Mouse (Mus musculus): ENCODE data around the gene Hps1. TPM values are rescaled to one million over a fixed set of nuclear protein-coding genes. Genes with fewer than 3 reads are reported as not detected.

Gene Hps1
- polyA plus RNA-seq, 1 experiment from 2014 or later, result 12.1 TPM

GRCm38 (mm10) chr19:42750196-42750595, 29.6 kb downstream of the Hps1 start:
- no peak overlapping the region for H3K4me2 ChIP-seq (replicated peaks; ENCODE audit: low read depth, low read length)
- no peak for ATAC-seq (ENCODE audit: low FRiP score, low TSS enrichment)
- H3K27ac ChIP-seq (ENCODE audit: low read depth, low read length), result no peak overlapping the region
- no peak overlapping the region for H3K9ac ChIP-seq (ENCODE audit: low read depth, low read length)
- no peaks in the 10 kb centered on the region for H3K9me3 ChIP-seq (ENCODE audit: control insufficient read depth, low read length)
- 57% methylated on average over 11 of the region's 11 CpGs for WGBS
- H3K36me3 ChIP-seq (ENCODE audit: control insufficient read depth, insufficient read depth, low read length), result no peaks in the 10 kb centered on the region
- peaks cover 36% of the 10 kb centered on the region for H3K4me1 ChIP-seq (ENCODE audit: control insufficient read depth, insufficient read depth, low read length)
- H3K27me3 ChIP-seq (ENCODE audit: control insufficient read depth, insufficient read depth, low read length), result no peaks in the 10 kb centered on the region
- no peak overlapping the region for H3K4me3 ChIP-seq (ENCODE audit: low read length)

GRCm38 (mm10) chr19:42746702-42747101, 33.1 kb downstream of the Hps1 start:
- Histone ChIP-seq H3K4me2 (replicated peaks; ENCODE audit: low read depth, low read length) (no peak overlapping the region), H3K9me3 (ENCODE audit: control insufficient read depth, low read length) (no peaks in the 10 kb centered on the region), H3K27me3 (ENCODE audit: control insufficient read depth, insufficient read depth, low read length) (no peaks in the 10 kb centered on the region), H3K9ac (ENCODE audit: low read depth, low read length) (no peak overlapping the region), H3K4me3 (ENCODE audit: low read length) (no peak overlapping the region), H3K4me1 (ENCODE audit: control insufficient read depth, insufficient read depth, low read length) (peaks cover 20% of the 10 kb centered on the region; the same call in 1 of the 2 replicates), H3K27ac (ENCODE audit: low read depth, low read length) (no peak overlapping the region), H3K36me3 (ENCODE audit: control insufficient read depth, insufficient read depth, low read length) (no peaks in the 10 kb centered on the region)
- WGBS, result 91% methylated on average over 8 of the region's 8 CpGs
- ATAC-seq (ENCODE audit: low FRiP score, low TSS enrichment), result no peak

GRCm38 (mm10) chr19:42745869-42746224, 33.9 kb downstream of the Hps1 start:
- 68% methylated on average over 4 of the region's 4 CpGs for WGBS
- Histone ChIP-seq H3K4me3 (ENCODE audit: low read length) (no peak overlapping the region), H3K4me1 (ENCODE audit: control insufficient read depth, insufficient read depth, low read length) (peaks cover 17% of the 10 kb centered on the region; the same call in 1 of the 2 replicates)

GRCm38 (mm10) chr19:42745084-42745868, 34.5 kb downstream of the Hps1 start:
- Histone ChIP-seq H3K9me3 (ENCODE audit: control insufficient read depth, low read length) (no peaks in the 10 kb centered on the region), H3K27me3 (ENCODE audit: control insufficient read depth, insufficient read depth, low read length) (no peaks in the 10 kb centered on the region), H3K4me1 (ENCODE audit: control insufficient read depth, insufficient read depth, low read length) (peaks cover 12% of the 10 kb centered on the region; the same call in 1 of the 2 replicates), H3K36me3 (ENCODE audit: control insufficient read depth, insufficient read depth, low read length) (no peaks in the 10 kb centered on the region), H3K4me2 (replicated peaks; ENCODE audit: low read depth, low read length) (no peak overlapping the region), H3K27ac (ENCODE audit: low read depth, low read length) (no peak overlapping the region), H3K9ac (ENCODE audit: low read depth, low read length) (no peak overlapping the region), H3K4me3 (ENCODE audit: low read length) (no peak overlapping the region)
- WGBS, result 56% methylated on average over 9 of the region's 9 CpGs
- no peak for ATAC-seq (ENCODE audit: low FRiP score, low TSS enrichment)

More at GRCm38 (mm10) chr19:42745869-42746224, 33.9 kb downstream of the Hps1 start:
- Histone ChIP-seq H3K27ac (ENCODE audit: low read depth, low read length) (no peak overlapping the region), H3K9me3 (ENCODE audit: control insufficient read depth, low read length) (no peaks in the 10 kb centered on the region), H3K27me3 (ENCODE audit: control insufficient read depth, insufficient read depth, low read length) (no peaks in the 10 kb centered on the region), H3K36me3 (ENCODE audit: control insufficient read depth, insufficient read depth, low read length) (no peaks in the 10 kb centered on the region), H3K9ac (ENCODE audit: low read depth, low read length) (no peak overlapping the region), H3K4me2 (replicated peaks; ENCODE audit: low read depth, low read length) (no peak overlapping the region)
- no peak for ATAC-seq (ENCODE audit: low FRiP score, low TSS enrichment)

GRCm38 (mm10) chr19:42744162-42744586, 35.6 kb downstream of the Hps1 start:
- Histone ChIP-seq H3K4me2 (replicated peaks; ENCODE audit: low read depth, low read length) (no peak overlapping the region), H3K9me3 (ENCODE audit: control insufficient read depth, low read length) (no peaks in the 10 kb centered on the region), H3K27me3 (ENCODE audit: control insufficient read depth, insufficient read depth, low read length) (no peaks in the 10 kb centered on the region), H3K27ac (ENCODE audit: low read depth, low read length) (no peak overlapping the region), H3K4me1 (ENCODE audit: control insufficient read depth, insufficient read depth, low read length) (peaks cover 7% of the 10 kb centered on the region; the same call in 1 of the 2 replicates), H3K36me3 (ENCODE audit: control insufficient read depth, insufficient read depth, low read length) (no peaks in the 10 kb centered on the region), H3K9ac (ENCODE audit: low read depth, low read length) (no peak overlapping the region; the same call in 1 of the 2 replicates), H3K4me3 (ENCODE audit: low read length) (no peak overlapping the region)
- peak; percentile 83 for ATAC-seq (ENCODE audit: low FRiP score, low TSS enrichment)
- 24% methylated on average over 4 of the region's 4 CpGs for WGBS

GRCm38 (mm10) chr19:42743261-42743660, 36.5 kb downstream of the Hps1 start:
- WGBS, result 74% methylated on average over 16 of the region's 16 CpGs
- no peak for ATAC-seq (ENCODE audit: low FRiP score, low TSS enrichment)

GRCm38 (mm10) chr19:42741884-42742283, 37.9 kb downstream of the Hps1 start:
- H3K27me3 ChIP-seq (ENCODE audit: control insufficient read depth, insufficient read depth, low read length), result no peaks in the 10 kb centered on the region
- peaks cover 7% of the 10 kb centered on the region; the same call in 1 of the 2 replicates for H3K4me1 ChIP-seq (ENCODE audit: control insufficient read depth, insufficient read depth, low read length)
- 68% methylated on average over 14 of the region's 14 CpGs for WGBS
- no peaks in the 10 kb centered on the region for H3K36me3 ChIP-seq (ENCODE audit: control insufficient read depth, insufficient read depth, low read length)
- no peak overlapping the region for H3K4me3 ChIP-seq (ENCODE audit: low read length)
- H3K9me3 ChIP-seq (ENCODE audit: control insufficient read depth, low read length), result no peaks in the 10 kb centered on the region
- no peak overlapping the region for H3K27ac ChIP-seq (ENCODE audit: low read depth, low read length)
- H3K9ac ChIP-seq (ENCODE audit: low read depth, low read length), result no peak overlapping the region
- ATAC-seq (ENCODE audit: low FRiP score, low TSS enrichment), result no peak
- no peak overlapping the region for H3K4me2 ChIP-seq (replicated peaks; ENCODE audit: low read depth, low read length)

More at GRCm38 (mm10) chr19:42743261-42743660, 36.5 kb downstream of the Hps1 start:
- Histone ChIP-seq H3K36me3 (ENCODE audit: control insufficient read depth, insufficient read depth, low read length) (no peaks in the 10 kb centered on the region), H3K9me3 (ENCODE audit: control insufficient read depth, low read length) (no peaks in the 10 kb centered on the region), H3K4me2 (replicated peaks; ENCODE audit: low read depth, low read length) (no peak overlapping the region), H3K27me3 (ENCODE audit: control insufficient read depth, insufficient read depth, low read length) (no peaks in the 10 kb centered on the region), H3K4me3 (ENCODE audit: low read length) (no peak overlapping the region), H3K9ac (ENCODE audit: low read depth, low read length) (no peak overlapping the region), H3K4me1 (ENCODE audit: control insufficient read depth, insufficient read depth, low read length) (peaks cover 7% of the 10 kb centered on the region; the same call in 1 of the 2 replicates), H3K27ac (ENCODE audit: low read depth, low read length) (no peak overlapping the region)

- Histone ChIP-seq H3K9me3 (ENCODE audit: control insufficient read depth, low read length) (no peaks in the 10 kb centered on the region), H3K4me3 (ENCODE audit: low read length) (no peak overlapping the region), H3K4me1 (ENCODE audit: control insufficient read depth, insufficient read depth, low read length) (peaks cover 7% of the 10 kb centered on the region; the same call in 1 of the 2 replicates), H3K36me3 (ENCODE audit: control insufficient read depth, insufficient read depth, low read length) (no peaks in the 10 kb centered on the region), H3K27me3 (ENCODE audit: control insufficient read depth, insufficient read depth, low read length) (no peaks in the 10 kb centered on the region), H3K27ac (ENCODE audit: low read depth, low read length) (no peak overlapping the region), H3K9ac (ENCODE audit: low read depth, low read length) (no peak overlapping the region), H3K4me2 (replicated peaks; ENCODE audit: low read depth, low read length) (no peak overlapping the region)
- no peak for ATAC-seq (ENCODE audit: low FRiP score, low TSS enrichment)
- 78% methylated on average over 8 of the region's 8 CpGs for WGBS
Observed at GRCm38 (mm10) chr19:42740163-42740899, 39.4 kb downstream of the Hps1 start.

GRCm38 (mm10) chr19:42739734-42740133, 40.0 kb downstream of the Hps1 start:
- H3K9me3 ChIP-seq (ENCODE audit: control insufficient read depth, low read length), result no peaks in the 10 kb centered on the region
- H3K27me3 ChIP-seq (ENCODE audit: control insufficient read depth, insufficient read depth, low read length), result no peaks in the 10 kb centered on the region
- WGBS, result 53% methylated on average over 6 of the region's 6 CpGs

More at GRCm38 (mm10) chr19:42739734-42740133, 40.0 kb downstream of the Hps1 start:
- Histone ChIP-seq H3K4me3 (ENCODE audit: low read length) (no peak overlapping the region), H3K36me3 (ENCODE audit: control insufficient read depth, insufficient read depth, low read length) (no peaks in the 10 kb centered on the region), H3K9ac (ENCODE audit: low read depth, low read length) (no peak overlapping the region), H3K4me1 (ENCODE audit: control insufficient read depth, insufficient read depth, low read length) (peaks cover 5% of the 10 kb centered on the region; the same call in 1 of the 2 replicates), H3K27ac (ENCODE audit: low read depth, low read length) (no peak overlapping the region), H3K4me2 (replicated peaks; ENCODE audit: low read depth, low read length) (no peak overlapping the region)
- ATAC-seq (ENCODE audit: low FRiP score, low TSS enrichment), result no peak
